Mouse (Mus musculus) liver, adult 2 months (tissue): ENCODE measurements around the gene Jaml.

Experiments used
- CTCF ChIP-seq: fragments of 200-500 bp; IDR thresholded peaks from 2 replicates; pipeline ENCODE4 v1.5.1; 2011; ENCODE audit warnings: low read depth, low read length, control low read depth
- POLR2A ChIP-seq: fragments of 200-500 bp; IDR thresholded peaks from 2 replicates; pipeline ENCODE4 v1.6.1; 2011; ENCODE audit warnings: low read length, control low read depth; ENCODE audit not compliant: insufficient read depth; ENCODE audit errors: extremely low read depth

DNA sequence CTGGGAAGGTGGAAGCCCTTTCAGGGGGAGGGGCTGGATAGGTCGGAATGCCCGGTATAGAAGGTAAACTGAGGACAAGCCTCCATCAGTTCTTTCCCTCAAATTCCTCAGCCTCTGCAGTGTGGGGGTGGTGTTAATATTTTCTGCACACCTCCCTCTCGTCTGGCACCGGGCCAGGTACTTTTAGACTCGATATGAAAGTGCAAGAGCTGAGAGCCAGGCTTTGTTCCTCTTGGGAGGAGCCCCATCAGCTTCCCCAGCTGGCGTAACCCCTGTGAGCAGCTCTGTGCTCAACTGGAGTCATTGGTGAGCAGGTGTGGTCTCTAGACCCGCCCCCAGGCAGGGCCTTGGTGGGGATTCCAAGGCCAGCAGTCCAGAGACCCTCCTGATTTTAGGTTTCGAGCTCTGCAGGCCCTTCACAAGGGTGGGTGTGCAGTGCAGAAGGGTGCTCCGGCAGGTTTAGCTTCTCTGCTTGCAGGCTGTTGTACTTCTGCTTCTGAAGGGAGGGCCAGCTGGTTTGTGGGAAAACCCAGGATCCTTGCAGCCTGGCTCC, 43.3 kb downstream of the Jaml start:
- TF ChIP-seq POLR2A (no peak), CTCF (no peak)
